Mouse (Mus musculus): ENCODE results near the gene Heatr6. TPM values are rescaled to one million over a fixed set of nuclear protein-coding genes. Genes with fewer than 3 reads are reported as not detected.

Gene Heatr6
- total and polyA plus RNA-seq, 3 experiments, result 17.4 to 24.4 (median 17.6) TPM

DNA sequence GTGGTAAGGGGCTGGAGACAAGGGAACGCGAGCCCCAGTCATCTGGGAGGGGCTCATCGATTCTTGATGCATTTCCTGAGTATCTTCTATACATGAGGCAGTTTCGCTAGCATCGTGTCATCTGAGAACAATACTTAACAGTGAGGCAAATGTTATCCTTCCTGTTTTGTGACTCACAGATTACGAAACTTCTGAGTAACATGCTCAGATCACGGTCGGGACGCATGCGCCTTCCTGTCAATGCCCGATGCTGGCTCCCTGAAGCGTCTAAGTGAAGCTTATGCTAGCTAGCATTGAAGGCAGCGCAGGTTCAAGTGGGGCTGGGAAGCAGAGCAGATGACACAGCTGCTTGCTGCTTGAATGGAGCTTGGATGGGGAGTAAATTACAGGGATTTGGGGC is 35.8 kb downstream of the Heatr6 start (continued):
- TF ChIP-seq UBTF (IDR thresholded peaks at IDR 0.05; ENCODE audit: low read depth, low read length) (no peak), MAX (IDR thresholded peaks at IDR 0.05; ENCODE audit: low read length) (peak; percentile 87), EP300 (IDR thresholded peaks at IDR 0.05; ENCODE audit: low read length) (no peak; the same call in none of the 2 replicates), MXI1 (IDR thresholded peaks at IDR 0.05; ENCODE audit: low read depth, low read length) (peak; percentile 80)

DNA sequence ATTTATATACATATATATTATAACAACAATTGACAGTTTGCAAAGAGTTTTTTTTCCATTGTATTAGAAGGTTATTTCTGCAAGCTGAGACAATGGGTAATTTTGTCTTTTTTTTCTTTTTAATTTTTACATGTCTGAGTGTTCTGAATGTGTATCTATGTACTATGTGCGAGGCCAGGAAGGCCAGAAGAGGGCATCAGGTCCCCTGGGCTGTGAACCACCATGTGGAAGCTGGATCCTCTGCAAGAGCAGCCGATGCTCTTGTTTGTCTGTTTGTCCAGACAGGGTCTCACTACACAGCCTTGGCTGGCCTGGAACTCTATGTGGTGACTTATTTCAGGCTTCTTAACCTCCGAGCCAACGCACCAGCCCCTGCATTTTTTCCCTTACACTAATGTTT is 37.6 kb downstream of the Heatr6 start:
- no peak for DNase-seq (ENCODE audit: extremely low read depth)
- in situ Hi-C loops (cut with MboI; ENCODE audit: low pct_ligation_motif_present, low pct_unique_long_range_greater_than_20kb, low sequenced_read_pairs), result no loop called here
- H3K27ac ChIP-seq (ENCODE audit: insufficient read depth, low read depth), result no peak overlapping the region
- no peak overlapping the region for H3K9ac ChIP-seq (ENCODE audit: insufficient read depth, low read depth)
- no peak overlapping the region for H3K4me3 ChIP-seq (replicated peaks in 1 of 3; ENCODE audit: low read depth in 2 of 3, low read length in 2 of 3, poor library complexity in 1 of 3)
- H3K9me3 ChIP-seq (replicated peaks; ENCODE audit: low read length), result no peaks in the 10 kb centered on the region
- TF ChIP-seq RAD21 (IDR thresholded peaks at IDR 0.05; ENCODE audit: low read depth, low read length) (peak; percentile 32), CTCF (conservative IDR thresholded peaks at IDR 0.05 in 1 of 2, IDR thresholded peaks at IDR 0.05 in 1 of 2; ENCODE audit: low read depth in 2 of 2, low read length in 2 of 2) (peak in 1 of 2 experiments; percentile 55; a peak in 2 of 4 replicates), ELF1 (IDR thresholded peaks at IDR 0.05; ENCODE audit: low read depth, low read length) (no peak), MAZ (IDR thresholded peaks at IDR 0.05; ENCODE audit: low read depth, low read length) (no peak), MYC (IDR thresholded peaks at IDR 0.05; ENCODE audit: low read depth, low read length) (no peak), SMC3 (IDR thresholded peaks at IDR 0.05; ENCODE audit: low read depth, low read length) (peak; percentile 48)
- no peak overlapping the region for H3K4me2 ChIP-seq (ENCODE audit: insufficient read depth, low read depth, poor library complexity, severe bottlenecking)
- dilution Hi-C loops (cut with MboI; ENCODE audit: extremely low pct_ligation_motif_present, extremely low pct_unique_long_range_greater_than_20kb, low sequenced_read_pairs), result no loop called here
- no peaks in the 10 kb centered on the region for H3K79me2 ChIP-seq (replicated peaks; ENCODE audit: control insufficient read depth, extremely low read depth, insufficient read depth, poor library complexity, severe bottlenecking)
- peaks cover 26 to 54% of the 10 kb centered on the region in 2 experiments for H3K4me1 ChIP-seq (ENCODE audit: control insufficient read depth in 1 of 2, insufficient read depth in 2 of 2)
- no peaks in the 10 kb centered on the region for H3K27me3 ChIP-seq (replicated peaks)
- peaks cover 0 to 5% of the 10 kb centered on the region in 2 experiments for H3K36me3 ChIP-seq (replicated peaks in 1 of 2; ENCODE audit: control insufficient read depth in 1 of 2, insufficient read depth in 1 of 2, low read length in 1 of 2)

DNA sequence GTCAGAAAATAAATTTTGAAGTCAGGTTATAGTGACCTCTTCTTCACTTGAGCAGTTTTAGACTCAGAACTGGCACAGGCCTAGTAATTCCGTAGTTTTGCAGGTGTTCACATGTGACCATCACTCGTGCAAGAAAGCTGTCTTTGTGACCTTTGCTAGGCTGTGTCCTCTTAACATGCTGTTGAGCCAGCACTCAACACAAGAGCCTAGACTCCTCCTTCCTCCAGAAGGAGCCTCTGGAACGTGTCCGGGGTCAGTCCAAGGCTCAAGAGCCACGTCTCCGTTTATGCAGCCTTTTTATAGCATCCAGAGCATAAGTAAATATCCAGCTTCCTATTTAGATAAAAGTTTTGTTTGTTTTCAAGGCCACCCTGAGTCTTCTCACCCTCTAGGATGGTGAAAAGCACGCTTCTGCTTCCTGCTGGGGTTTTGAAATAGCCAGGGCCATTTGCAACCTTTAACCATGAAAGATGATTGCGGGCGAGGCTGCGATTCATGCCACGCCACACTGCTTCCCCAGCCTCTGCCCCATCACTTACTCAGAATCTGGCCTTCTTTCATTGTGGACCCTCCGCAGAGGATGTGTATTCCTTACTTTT is 38.9 kb downstream of the Heatr6 start:
- no peaks in the 10 kb centered on the region for H3K9me3 ChIP-seq (replicated peaks; ENCODE audit: low read length)
- in situ Hi-C loops (cut with MboI; ENCODE audit: low pct_ligation_motif_present, low pct_unique_long_range_greater_than_20kb, low sequenced_read_pairs) (no loop called here), dilution Hi-C loops (cut with MboI; ENCODE audit: extremely low pct_ligation_motif_present, extremely low pct_unique_long_range_greater_than_20kb, low sequenced_read_pairs) (no loop called here)
- H3K27ac ChIP-seq (ENCODE audit: insufficient read depth, low read depth), result no peak overlapping the region
- peaks cover 28 to 54% of the 10 kb centered on the region in 2 experiments for H3K4me1 ChIP-seq (ENCODE audit: control insufficient read depth in 1 of 2, insufficient read depth in 2 of 2)
- H3K79me2 ChIP-seq (replicated peaks; ENCODE audit: control insufficient read depth, extremely low read depth, insufficient read depth, poor library complexity, severe bottlenecking), result no peaks in the 10 kb centered on the region
- H3K9ac ChIP-seq (ENCODE audit: insufficient read depth, low read depth), result no peak overlapping the region
- no peak overlapping the region for H3K4me2 ChIP-seq (ENCODE audit: insufficient read depth, low read depth, poor library complexity, severe bottlenecking)
- H3K36me3 ChIP-seq (replicated peaks in 1 of 2; ENCODE audit: control insufficient read depth in 1 of 2, insufficient read depth in 1 of 2, low read length in 1 of 2), result no peaks in the 10 kb centered on the region
- TF ChIP-seq RCOR1 (conservative IDR thresholded peaks at IDR 0.05; ENCODE audit: low read depth, low read length) (no peak), JUN (IDR thresholded peaks at IDR 0.05; ENCODE audit: insufficient read depth, low read depth, low read length) (no peak), RAD21 (IDR thresholded peaks at IDR 0.05; ENCODE audit: low read depth, low read length) (no peak), MAZ (IDR thresholded peaks at IDR 0.05; ENCODE audit: low read depth, low read length) (no peak), CTCF (conservative IDR thresholded peaks at IDR 0.05 in 1 of 2, IDR thresholded peaks at IDR 0.05 in 1 of 2; ENCODE audit: low read depth in 2 of 2, low read length in 2 of 2) (no peak), MAFK (IDR thresholded peaks at IDR 0.05; ENCODE audit: insufficient replicate concordance, low read length) (no peak), USF2 (conservative IDR thresholded peaks at IDR 0.05; ENCODE audit: low read depth, low read length) (no peak), ZNF384 (IDR thresholded peaks at IDR 0.05; ENCODE audit: low read depth, low read length) (no peak), SMC3 (IDR thresholded peaks at IDR 0.05; ENCODE audit: low read depth, low read length) (no peak), ZMIZ1 (IDR thresholded peaks at IDR 0.05; ENCODE audit: low read depth, low read length) (no peak), BHLHE40 (IDR thresholded peaks at IDR 0.05; ENCODE audit: low read depth, low read length) (no peak), MAX (IDR thresholded peaks at IDR 0.05; ENCODE audit: low read length) (no peak), JUND (conservative IDR thresholded peaks at IDR 0.05; ENCODE audit: low read depth, low read length) (no peak), MEF2A (IDR thresholded peaks at IDR 0.05; ENCODE audit: borderline replicate concordance, low read depth, low read length) (no peak), KAT2A (IDR thresholded peaks at IDR 0.05; ENCODE audit: insufficient replicate concordance, low read length) (no peak), TCF12 (IDR thresholded peaks at IDR 0.05; ENCODE audit: low read depth, low read length) (no peak), HCFC1 (IDR thresholded peaks at IDR 0.05; ENCODE audit: low read depth, low read length) (no peak)
- no peak overlapping the region for H3K4me3 ChIP-seq (replicated peaks in 1 of 3; ENCODE audit: low read depth in 2 of 3, low read length in 2 of 3, poor library complexity in 1 of 3)
- no peak for DNase-seq (ENCODE audit: extremely low read depth)
- no peaks in the 10 kb centered on the region for H3K27me3 ChIP-seq (replicated peaks)
